Mouse (Mus musculus): ENCODE results near the gene Trhde.

Gene Trhde

DNA sequence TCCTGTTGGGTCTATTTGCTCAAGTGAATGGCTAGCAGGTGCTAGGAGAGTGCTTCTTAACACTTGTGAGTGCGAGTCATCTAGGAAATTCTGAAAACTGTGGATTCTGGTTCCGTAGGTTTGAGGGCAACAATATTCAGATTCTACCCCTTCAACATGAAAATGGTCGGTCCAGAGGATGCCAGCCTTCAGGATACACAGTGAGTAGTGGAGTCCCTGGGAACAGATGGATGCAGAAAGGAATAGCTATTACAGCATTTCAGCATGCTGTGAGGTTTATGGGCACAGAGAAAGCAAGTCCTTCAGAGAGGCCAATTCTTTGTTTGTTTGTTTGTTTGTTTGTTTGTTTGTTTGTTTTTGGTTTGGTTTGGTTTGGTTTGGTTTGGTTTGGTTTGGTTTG, 65.7 kb downstream of the Trhde start:
- DNase-seq (ENCODE audit: low spot score in 2 of 2), result no peak

- DNase-seq (ENCODE audit: low spot score in 2 of 2), result no peak
Measured at GRCm38 (mm10) chr10:114735678-114736077, 66.4 kb downstream of the Trhde start.

- no peak for DNase-seq (ENCODE audit: low spot score in 2 of 2)
Measured at GRCm38 (mm10) chr10:114735111-114735510, 67.0 kb downstream of the Trhde start.

DNA sequence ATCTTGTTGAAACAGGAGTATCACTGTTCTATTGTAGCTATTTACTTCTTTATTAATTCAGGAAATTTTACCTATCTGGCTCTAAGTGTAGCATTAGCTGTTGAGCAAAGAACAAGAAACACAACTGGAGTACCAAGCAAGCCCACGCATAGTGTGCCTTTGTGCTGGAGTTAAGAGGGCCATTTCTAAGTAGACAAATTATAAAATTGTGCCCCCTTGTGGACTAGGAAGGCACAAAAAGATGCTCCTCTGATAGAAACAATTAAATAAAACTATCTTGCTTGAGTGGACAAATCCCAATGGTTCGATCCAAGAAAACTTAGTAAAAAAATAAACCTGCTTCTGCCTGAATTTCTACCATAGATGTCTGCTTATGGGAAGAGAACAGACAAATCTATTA, 76.5 kb downstream of the Trhde start:
- no peak for DNase-seq (ENCODE audit: low spot score in 2 of 2)

DNA sequence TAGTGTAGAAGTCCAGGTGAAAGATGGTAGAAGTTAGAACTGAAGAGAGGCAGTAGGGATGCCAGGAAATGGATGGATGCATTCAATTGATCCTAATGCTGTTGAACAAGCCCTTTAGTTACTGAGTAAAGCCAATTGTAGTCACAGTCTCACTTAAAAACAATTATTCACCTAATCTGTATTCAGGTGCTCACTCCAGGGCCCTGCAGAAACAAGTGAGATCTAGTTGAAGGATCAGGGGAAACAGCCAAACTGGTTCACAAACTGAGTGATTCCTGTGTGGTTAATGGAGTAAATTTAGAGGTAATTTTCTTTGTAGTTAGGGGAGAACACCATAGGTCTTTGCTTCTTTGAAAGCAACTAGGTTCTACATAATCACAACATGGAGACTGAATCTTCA, 100.3 kb downstream of the Trhde start:
- DNase-seq (ENCODE audit: low spot score in 2 of 2), result no peak

DNA sequence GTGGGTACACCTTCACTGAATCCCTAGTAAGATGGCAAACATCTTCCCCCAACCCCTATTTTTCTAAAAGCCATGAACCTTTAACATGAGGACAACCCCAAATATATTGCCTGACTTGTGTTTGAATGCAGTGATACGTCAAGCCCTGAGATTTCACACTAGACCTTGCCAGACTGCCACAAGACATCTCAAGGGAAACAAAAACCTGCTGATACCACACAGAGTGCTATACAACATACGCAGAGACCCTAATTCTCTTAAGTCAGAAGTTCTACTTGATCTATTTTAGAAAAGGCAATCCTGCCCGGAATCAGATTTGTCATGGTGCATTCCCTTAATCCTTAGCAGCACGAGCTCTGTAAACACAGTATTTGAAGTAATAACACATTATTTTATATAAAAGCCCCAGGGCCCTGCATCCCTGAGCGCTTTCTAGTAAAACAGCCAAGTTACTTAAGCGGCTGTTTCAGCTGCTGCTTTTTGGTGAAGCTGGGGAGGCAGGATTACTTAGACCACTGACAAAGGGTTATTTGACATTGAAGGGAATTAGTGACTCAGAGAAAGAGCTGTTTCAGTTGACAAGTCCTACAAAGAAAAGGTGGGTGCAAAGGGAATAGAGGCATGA, 130.2 kb downstream of the Trhde start:
- no peak for DNase-seq (ENCODE audit: low spot score in 2 of 2)

GRCm38 (mm10) chr10:114593046-114593445, 209.1 kb downstream of the Trhde start:
- DNase-seq (ENCODE audit: low spot score in 2 of 2), result no peak

DNA sequence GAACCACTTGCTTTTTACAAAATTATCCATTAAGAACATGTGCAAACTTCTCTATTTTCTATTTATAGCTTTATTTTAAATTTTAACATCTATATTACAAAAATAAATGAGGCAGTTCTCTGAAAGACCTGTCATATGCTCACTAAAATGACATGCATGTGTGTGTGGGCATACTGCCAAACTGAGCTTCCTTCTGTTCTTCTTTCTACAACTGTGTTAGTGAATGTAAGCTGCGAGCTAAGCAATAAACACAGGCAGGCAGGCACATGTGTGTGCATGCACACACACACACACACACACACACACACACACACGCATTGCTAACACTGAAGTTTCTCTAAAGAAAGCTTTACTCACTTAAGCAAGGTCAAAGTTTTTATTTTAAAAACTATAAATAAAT, 223.2 kb downstream of the Trhde start:
- no peak for DNase-seq (ENCODE audit: low spot score in 2 of 2)

DNA sequence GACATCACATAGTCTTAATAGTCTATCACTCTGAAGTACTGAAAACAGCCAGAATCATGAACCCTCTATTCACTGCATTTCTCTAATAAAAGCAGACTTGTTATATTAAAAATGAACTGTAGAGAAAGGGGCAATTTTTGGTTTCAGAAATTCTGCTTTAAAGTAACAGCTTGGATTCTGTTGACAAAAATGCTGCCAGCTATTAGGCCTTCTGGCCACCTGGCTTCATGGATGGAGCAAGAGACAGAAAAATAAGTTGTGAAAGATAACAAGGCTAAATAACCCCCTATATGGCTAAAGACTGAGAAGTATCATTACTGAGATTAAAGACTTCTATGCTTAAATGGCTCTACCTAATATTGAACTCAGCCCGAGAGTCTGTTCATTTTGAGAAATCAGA, 234.2 kb downstream of the Trhde start:
- DNase-seq (ENCODE audit: low spot score in 2 of 2), result no peak

GRCm38 (mm10) chr10:114509186-114509585, 292.9 kb downstream of the Trhde start:
- DNase-seq (ENCODE audit: low spot score in 2 of 2), result peak in 1 of 2 experiments; percentile 28

- no peak for DNase-seq (ENCODE audit: low spot score in 2 of 2)
Measured at GRCm38 (mm10) chr10:114488806-114489205, 313.3 kb downstream of the Trhde start.

GRCm38 (mm10) chr10:114455591-114455990, 346.5 kb downstream of the Trhde start:
- no peak for DNase-seq (ENCODE audit: low spot score in 2 of 2)

DNA sequence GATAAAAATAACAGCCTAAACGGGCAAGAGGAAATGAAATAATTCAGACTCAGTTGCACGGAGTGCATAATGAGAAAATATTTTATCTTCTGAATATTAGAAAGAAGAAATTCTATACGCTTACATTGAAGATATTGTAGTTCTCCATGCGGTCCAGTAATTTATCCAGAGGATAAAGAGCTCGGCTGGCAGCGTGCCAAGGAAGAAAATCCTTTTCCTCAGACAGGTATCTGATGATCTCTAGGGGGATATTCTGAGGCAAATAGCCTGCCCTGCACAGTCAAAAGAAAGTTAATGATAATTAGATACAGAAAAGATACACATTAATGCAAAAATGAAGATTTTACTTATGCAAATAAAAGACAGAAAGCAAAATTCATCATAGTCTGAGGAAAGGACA, 354.0 kb downstream of the Trhde start:
- DNase-seq (ENCODE audit: low spot score in 2 of 2), result no peak

DNA sequence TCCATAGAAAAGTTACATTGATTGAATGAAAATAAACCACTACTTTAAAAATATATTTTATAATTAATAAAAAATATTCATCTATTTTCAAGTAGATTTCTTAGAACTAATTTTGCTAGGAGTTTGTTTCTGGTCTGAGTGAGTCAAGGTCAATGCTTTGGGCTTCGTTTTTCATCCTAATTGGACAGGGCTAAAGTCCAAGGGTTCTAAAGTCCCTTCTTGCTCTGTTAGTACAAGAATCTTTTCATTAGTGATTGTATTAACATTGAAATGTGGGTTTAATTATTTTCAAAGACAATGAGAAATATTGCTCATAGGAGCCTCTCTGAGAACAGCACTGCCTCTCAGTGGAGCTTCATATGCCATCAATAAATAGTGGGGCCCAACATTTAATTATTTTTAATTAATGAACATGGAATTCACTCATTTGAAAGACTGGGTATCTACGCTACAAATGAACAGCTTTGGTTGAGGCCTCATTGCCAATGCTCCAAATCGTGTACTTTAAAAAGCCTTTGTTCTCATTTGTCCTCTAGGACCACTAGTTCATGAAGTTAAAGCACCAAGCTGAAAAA, 383.1 kb downstream of the Trhde start:
- DNase-seq (ENCODE audit: low spot score in 2 of 2), result no peak

DNA sequence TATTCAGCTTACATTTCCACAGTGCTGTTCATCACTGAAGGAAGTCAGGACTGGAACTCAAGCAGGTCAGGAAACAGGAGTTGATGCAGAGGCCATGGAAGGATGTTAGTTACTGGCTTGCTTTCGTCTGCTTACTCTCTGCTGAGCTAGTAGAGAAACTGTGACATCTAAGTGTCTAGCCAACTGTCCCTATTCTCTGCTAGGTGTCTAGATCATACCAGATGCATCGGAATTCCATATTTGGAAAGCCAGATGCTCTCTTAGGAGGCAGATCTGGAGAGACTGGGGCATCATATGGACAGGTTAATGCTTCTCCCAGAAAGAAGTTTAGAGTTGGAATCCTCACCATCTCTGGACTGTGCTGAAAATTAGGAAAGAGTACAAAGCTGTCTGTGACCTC, 386.4 kb downstream of the Trhde start:
- no peak for DNase-seq (ENCODE audit: low spot score in 2 of 2)

DNA sequence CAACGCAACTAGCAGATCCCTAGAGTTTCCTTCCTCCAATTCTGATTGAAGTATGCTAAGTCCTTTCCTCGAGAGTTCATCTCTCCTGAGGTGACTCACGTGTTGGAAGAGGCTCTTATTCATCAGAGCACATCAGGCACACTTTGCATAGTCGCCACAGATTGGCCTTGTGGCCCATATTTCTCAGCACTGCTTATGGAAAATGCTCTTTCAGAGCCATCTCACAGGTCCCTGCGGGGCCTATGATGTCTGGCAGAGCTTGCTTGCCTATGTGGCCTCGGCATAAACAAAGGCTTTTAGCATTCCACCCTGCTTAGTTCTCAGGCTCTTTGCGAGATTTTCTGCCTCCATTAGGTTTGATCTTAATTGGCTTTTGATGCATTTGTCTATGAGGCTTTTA, 396.8 kb downstream of the Trhde start:
- DNase-seq (ENCODE audit: low spot score in 2 of 2), result no peak

DNA sequence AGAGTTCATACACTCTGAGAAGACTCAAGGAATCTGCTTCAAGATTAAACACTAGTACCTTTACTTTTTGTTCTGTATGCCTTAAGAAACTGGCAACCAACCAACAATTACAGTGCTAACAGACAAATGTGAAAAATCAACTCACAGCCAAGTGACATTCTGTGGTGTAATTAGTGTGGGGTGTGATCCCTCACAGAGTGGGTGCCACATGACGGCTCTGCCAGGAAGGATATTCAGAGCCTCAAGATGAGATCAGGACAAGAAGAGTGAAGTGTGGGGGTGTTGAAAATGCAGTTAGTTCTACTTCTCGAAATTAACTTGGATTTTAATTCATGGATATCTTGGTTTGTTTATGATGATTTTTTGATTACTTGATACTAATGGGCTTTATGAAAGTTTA, 398.3 kb downstream of the Trhde start:
- peak in 1 of 2 experiments; percentile 2 for DNase-seq (ENCODE audit: low spot score in 2 of 2)

GRCm38 (mm10) chr10:114370804-114371203, 431.3 kb downstream of the Trhde start:
- DNase-seq (ENCODE audit: low spot score in 2 of 2), result no peak

GRCm38 (mm10) chr10:114363442-114363841, 438.7 kb downstream of the Trhde start:
- DNase-seq (ENCODE audit: low spot score in 2 of 2), result no peak

DNA sequence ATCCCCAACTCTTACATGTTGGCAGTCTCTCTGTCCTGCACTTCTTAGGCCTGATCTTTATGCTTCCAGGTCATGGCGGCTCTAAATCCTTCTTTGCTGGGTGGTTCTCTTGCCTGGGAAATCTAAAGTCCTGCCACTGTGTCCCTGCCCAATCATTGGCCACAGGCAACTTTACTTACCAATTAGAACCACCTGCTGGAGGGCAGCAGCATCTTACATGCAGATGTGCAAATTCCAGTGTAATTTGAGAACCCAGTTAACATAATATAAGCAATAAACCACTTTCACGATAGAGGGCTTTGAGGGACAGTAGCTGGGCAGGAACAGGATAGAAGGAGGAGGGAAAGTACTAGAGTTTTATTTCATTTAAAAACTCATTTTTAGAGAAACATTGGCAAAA, 439.5 kb downstream of the Trhde start:
- no peak for DNase-seq (ENCODE audit: low spot score in 2 of 2)

Data from right cerebral cortex, postnatal 36 days (tissue).